In genomic region chr11:4166467-4167090, GRCm38 (mm10) we compare ENCODE assay signal across 21 mouse cellular contexts. TPM values are rescaled to one million over a fixed set of nuclear protein-coding genes. Genes with fewer than 3 reads are reported as not detected.
"Had no signal": no experiment of that assay in that cellular context is flagged by ENCODE, and none has a peak within 500 bp of the region (broad histone marks: within the 10 kb centered on the region; RNA-seq: fewer than 3 reads in every experiment).

No protein-coding gene starts in this region.

- H3K4me3 ChIP-seq: lung, embryonic 15.5 days; megakaryocyte, embryonic 14.5 days; midbrain, embryonic 13.5 days; midbrain, embryonic 15.5 days; neural tube, embryonic 13.5 days; neural tube, embryonic 15.5 days had no signal

- H3K27ac ChIP-seq: lung, embryonic 15.5 days; macrophage; midbrain, embryonic 13.5 days; midbrain, embryonic 15.5 days; neural tube, embryonic 13.5 days; neural tube, embryonic 15.5 days had no signal

- H3K4me2 ChIP-seq: lung, embryonic 15.5 days; midbrain, embryonic 11.5 days; midbrain, embryonic 13.5 days; midbrain, embryonic 15.5 days; neural tube, embryonic 13.5 days; neural tube, embryonic 15.5 days had no signal

- DNase-seq: lung, adult 2 months; lung, postnatal 14 days; lung, postnatal 36 days; retina, postnatal 1 day; right cerebral cortex, adult 18-20 months; right cerebral cortex, postnatal 25 days; right cerebral cortex, postnatal 4 days; spleen, adult 18-20 months; thymus, adult 18-20 months; thymus, postnatal 14 days; thymus, postnatal 36 days had no signal

- H3K9me3 ChIP-seq: lung, embryonic 15.5 days; megakaryocyte, embryonic 14.5 days; midbrain, embryonic 13.5 days; midbrain, embryonic 15.5 days; neural tube, embryonic 13.5 days; neural tube, embryonic 15.5 days had no signal

- ATAC-seq: lung, postnatal 0 days; midbrain, embryonic 13.5 days; midbrain, embryonic 15.5 days had no signal

- H3K27me3 ChIP-seq: lung, embryonic 15.5 days; megakaryocyte, embryonic 14.5 days; midbrain, embryonic 13.5 days; midbrain, embryonic 15.5 days; neural tube, embryonic 13.5 days; neural tube, embryonic 15.5 days had no signal

- H3K9ac ChIP-seq: lung, embryonic 15.5 days; midbrain, embryonic 13.5 days; midbrain, embryonic 15.5 days; neural tube, embryonic 13.5 days; neural tube, embryonic 15.5 days had no signal

RNA-seq across cellular contexts. Expression of gene Sec14l2, which starts 43.4 kb away (rescaled TPM):
- total RNA-seq: monocyte, adult 5-6 weeks had no signal
